Mouse (Mus musculus): ENCODE results near the gene Prrx2.

DNA sequence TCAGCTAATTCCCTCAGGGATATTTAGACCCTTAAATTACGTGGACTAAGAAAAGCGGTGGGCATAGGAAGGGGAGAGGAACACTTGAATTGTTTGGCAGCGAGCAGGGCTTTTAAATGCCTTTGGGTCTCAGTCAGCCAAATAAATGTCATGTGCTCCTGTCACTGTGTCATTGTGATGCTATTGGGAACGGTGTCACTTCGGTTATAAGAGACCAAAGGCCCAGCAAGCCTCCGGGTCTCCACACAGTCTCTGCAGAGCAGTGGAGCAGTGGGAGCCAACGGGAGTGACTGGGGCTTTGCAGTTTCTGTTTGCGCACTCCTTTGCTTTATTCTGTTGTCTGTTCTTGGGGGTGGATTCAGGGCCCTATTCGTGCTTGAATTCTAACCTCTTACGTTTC, 39.7 kb downstream of the Prrx2 start:
- TF ChIP-seq CTCF (IDR thresholded peaks at IDR 0.05; ENCODE audit: extremely low read depth, insufficient read depth, insufficient read length, insufficient replicate concordance): no peak
- TF ChIP-seq POLR2A (IDR thresholded peaks at IDR 0.05; ENCODE audit: low read depth, low read length): no peak

Data from spleen, adult 2 months (tissue).